Mouse (Mus musculus): ENCODE results near the gene Olfr600.
"Not testable (repeated sequence)": the region's sequence is repeated elsewhere in the genome, so short reads cannot be mapped to it uniquely, and the experiment has no call there.

Olfr600 gene

DNA sequence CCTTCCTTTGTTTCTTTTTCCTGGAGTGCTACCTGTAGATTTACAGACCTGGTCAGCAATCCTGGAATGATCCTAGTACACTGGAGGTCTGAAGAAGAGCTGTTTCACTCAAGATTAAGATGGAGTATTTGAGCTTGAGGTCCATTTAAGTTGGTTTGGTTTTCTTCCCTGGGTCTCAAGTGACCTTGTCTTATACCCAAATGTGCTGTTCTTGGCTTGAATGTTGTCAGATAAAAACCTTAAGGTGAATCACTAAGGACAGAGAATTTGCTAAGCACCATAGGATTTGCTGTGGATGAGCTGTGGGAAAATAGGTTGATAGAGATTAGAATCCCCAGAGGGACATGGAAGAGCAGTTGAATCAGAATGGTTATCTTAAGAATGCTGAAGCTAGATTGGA is at the start of gene Olfr600:
Gene Olfr600 (minus strand): TSS at position 101 of the 400 bp plus-strand sequence.
- DNase-seq (ENCODE audit: low spot score) = no peak

DNA sequence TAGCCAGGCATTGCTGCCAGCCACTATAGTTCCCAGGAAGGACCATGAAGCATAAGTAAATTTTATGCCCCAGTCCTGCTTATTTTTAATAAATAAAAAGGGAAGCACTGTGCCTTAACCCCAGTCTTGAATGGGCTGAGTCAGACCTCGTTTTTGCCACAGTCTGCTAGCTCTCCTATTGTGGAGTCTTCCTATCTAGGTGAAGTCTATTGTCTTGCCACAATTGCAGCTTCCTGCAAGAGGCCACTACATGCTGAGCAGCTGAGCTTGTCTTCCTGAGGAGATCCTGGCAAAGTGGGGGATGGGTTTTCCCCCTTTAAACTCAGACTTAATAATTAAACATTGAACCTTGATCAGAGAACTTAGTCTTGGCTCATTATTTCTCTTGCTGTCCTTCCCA is 49.5 kb upstream of the Olfr600 start:
- DNase-seq (ENCODE audit: low spot score) = no peak

DNA sequence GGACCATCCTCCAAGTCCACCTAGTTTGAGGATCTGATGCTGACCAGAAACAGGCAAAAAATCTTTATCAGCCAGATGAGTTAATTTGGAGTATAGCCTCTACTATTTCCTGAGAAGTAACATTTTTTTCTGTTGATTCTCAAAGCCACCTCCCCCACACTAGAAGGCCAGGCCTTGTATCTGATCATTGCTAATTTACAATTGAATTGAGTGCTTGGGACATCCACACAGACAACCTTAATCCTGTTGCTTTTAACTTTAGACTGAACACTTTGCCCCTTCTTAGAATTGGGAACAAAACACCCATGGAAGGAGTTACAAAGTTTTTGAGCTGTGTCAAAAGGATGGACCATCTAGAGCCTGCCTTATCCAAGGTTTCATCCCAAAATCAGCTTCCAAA is 48.3 kb upstream of the Olfr600 start:
- DNase-seq (ENCODE audit: low spot score) = no peak

DNA sequence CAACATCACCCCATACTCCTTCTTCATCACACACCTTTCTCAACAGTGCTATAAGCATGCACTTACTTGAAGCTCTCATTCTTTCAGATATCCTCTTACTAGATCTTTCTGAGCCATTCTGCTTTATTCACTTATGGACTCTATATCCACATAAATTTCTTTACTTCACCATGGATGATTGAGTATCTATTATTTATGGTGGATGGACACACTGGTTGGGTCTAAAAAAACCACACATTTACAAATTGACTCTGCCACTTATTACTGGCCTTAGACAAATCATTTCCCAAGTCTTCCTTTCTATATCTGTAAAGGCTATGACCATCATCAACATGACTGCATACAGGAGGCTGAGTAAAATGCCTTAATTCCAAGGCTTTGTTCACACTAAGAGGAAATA is 36.6 kb upstream of the Olfr600 start, which contains the start of gene Olfr603:
Gene Olfr603 (minus strand): TSS at position 101 of the 400 bp plus-strand sequence.
- no peak for DNase-seq (ENCODE audit: low spot score)

DNA sequence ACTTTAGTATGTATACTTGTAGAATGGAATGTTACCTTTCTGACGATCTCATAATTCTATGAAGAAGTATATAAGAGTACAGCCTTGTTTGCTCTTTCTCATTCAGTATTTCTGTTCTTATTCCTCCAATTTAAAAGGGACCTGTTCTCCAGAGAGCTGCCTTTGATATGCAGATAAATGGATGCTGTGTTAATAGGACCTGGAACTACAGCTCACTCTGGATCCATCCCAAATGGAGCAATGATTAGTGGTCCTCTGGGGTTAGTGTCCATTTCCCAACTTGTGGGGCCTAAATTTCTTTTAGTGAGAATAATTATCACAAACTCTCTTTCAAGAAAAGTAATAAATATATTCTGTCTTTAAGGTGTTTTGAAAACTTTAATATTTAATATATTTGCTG is 13.1 kb upstream of the Olfr600 start, which contains the start of gene Olfr601:
Gene Olfr601 (minus strand): TSS at position 101 of the 400 bp plus-strand sequence.
- no peak for DNase-seq (ENCODE audit: low spot score)

DNA sequence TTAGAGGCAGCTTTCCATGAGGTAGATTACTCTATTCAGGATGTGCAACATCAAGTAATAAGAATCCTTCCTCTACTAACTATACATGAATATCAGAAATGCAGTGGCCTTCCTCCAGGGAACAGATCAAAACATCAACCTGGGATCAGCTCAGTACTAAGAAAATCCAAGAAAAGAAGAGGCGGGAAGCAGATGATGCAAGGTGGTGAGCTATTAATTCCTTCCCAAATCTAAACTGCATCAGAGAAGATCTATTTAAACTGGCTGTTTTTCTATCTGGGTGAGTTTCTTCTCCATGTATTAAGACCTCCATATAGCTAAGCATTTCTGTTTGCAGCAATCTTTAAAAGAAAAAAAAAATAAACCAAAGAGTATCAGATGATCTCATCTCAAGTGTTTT is 13.9 kb downstream of the Olfr600 start, which contains the start of gene Olfr599:
Gene Olfr599 (plus strand): TSS at position 301 of the 400 bp plus-strand sequence.
- DNase-seq (ENCODE audit: low spot score) = no peak

DNA sequence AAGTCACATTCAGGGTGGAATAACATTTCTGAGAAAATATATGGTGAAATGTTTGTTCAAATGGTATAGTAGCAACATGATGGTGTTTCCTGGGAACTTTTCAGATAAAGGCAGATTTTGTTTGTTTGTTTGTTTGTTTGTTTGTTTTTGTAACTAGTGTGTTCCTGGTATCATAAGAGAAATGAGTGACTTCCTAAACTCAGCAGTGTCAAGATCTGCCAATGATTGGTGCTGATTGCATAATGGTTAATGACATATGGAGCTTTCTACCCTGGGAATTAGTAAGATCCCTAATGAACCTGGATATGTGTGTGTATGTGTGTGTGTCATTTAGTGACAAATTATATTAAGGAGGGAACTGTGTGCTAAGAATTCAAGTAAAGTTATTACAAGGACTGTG is 26.2 kb downstream of the Olfr600 start, which contains the start of gene Olfr598:
Gene Olfr598 (plus strand): TSS at position 301 of the 400 bp plus-strand sequence.
- no peak for DNase-seq (ENCODE audit: low spot score)

DNA sequence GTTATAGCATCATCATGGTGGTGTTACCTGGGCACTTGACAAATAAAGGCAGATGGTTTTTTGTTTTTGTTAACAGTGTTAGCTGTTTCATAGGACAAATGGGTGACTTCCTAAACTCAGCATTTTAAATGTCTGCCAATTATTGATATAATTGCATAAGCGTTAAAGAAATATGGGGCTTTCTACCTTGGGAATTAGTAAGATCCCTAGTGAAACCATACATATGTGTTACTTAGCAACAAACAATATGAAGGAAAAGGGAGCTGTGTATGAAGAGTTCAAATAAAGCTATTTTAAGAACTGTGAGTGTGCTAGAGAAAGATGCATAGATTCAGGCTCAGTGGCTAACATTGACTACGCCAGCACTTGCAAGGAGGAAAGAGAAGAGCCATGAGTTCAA is 33.5 kb downstream of the Olfr600 start, which contains the start of gene Olfr597:
Gene Olfr597 (plus strand): TSS at position 301 of the 400 bp plus-strand sequence.
- DNase-seq (ENCODE audit: low spot score) = not testable (repeated sequence)

DNA sequence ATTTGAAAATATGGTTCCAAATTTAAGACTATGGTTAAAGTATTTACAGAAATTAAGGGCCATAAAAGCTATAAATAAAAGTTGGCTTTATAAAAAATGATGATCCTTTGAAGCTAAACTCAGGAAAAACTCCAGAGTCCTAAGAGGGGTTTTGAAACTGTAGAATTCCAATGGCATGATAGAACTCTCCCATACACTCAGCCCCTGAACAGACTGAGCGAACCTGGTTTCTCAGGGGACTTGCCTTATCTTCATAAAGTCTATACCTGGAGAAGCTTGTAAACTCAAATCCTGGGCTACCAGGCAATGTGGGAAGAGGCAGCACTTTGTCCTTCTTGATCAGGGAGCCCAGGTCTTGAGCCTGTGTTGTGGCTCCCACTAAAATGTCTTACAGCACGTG is 44.1 kb downstream of the Olfr600 start, which contains the start of gene Olfr596:
Gene Olfr596 (plus strand): TSS at position 301 of the 400 bp plus-strand sequence.
- DNase-seq (ENCODE audit: low spot score) = not testable (repeated sequence)
